Mouse (Mus musculus) thymus, adult 2 months (tissue): ENCODE data around the gene Rftn2. TPM values are rescaled to one million over a fixed set of nuclear protein-coding genes. Genes with fewer than 3 reads are reported as not detected.

Experiments
- DNase-seq: peaks from one replicate; pipeline ENCODE4 v3.0.0; 2021
- H3K27ac ChIP-seq: fragments of 200-500 bp; 2 replicates; pipeline ENCODE4 v1.5.1; 2012; ENCODE audit warnings: low read length, control low read depth; ENCODE audit not compliant: control insufficient read depth, insufficient read depth
- H3K27me3 ChIP-seq: fragments of 200-500 bp; 2 replicates; pipeline ENCODE4 v1.6.1; 2012; ENCODE audit warnings: mild to moderate bottlenecking, low read length, moderate library complexity, mixed read lengths; ENCODE audit not compliant: control insufficient read depth, insufficient read depth
- H3K36me3 ChIP-seq: fragments of 200-500 bp; 2 replicates; pipeline ENCODE4 v1.6.1; 2012; ENCODE audit warnings: mild to moderate bottlenecking, low read length, moderate library complexity; ENCODE audit not compliant: control insufficient read depth, insufficient read depth
- H3K4me1 ChIP-seq: fragments of 200-500 bp; replicated peaks from 2 replicates; pipeline ENCODE4 v1.6.1; 2012; ENCODE audit warnings: low read length; ENCODE audit not compliant: control insufficient read depth, insufficient read depth
- H3K4me3 ChIP-seq: fragments of 200-500 bp; 2 replicates; pipeline ENCODE4 v1.5.1; 2012; ENCODE audit warnings: mild to moderate bottlenecking, low read length, control low read depth, moderate library complexity; ENCODE audit not compliant: control insufficient read depth, insufficient read depth
- CTCF ChIP-seq: fragments of 200-500 bp; IDR thresholded peaks from 2 replicates; pipeline ENCODE4 v1.5.1; 2012; ENCODE audit warnings: mild to moderate bottlenecking, control low read depth, low read length, moderate library complexity, borderline replicate concordance; ENCODE audit not compliant: control insufficient read depth, poor library complexity, insufficient read depth; ENCODE audit errors: extremely low read depth
- POLR2A ChIP-seq: fragments of 200-500 bp; IDR thresholded peaks from 2 replicates; pipeline ENCODE4 v1.6.1; 2012; ENCODE audit warnings: mild to moderate bottlenecking, low read length, control low read depth, moderate library complexity; ENCODE audit not compliant: control insufficient read depth, poor library complexity, insufficient read depth; ENCODE audit errors: extremely low read depth
- WGBS: fragments of 180-500 bp; shearing (Covaris S2); methylation state at CpG from one replicate; pipeline ENCODE4 v1.1.7; 2018; 5-methylcytosine and 5-hydroxymethylcytosine counted together
- polyA plus RNA-seq: library from polyadenylated mRNA; depleted of rRNA; stranded (reverse); fragments of >200 nt; gene quantifications from 2 replicates; pipeline ENCODE4 v1.2.3, GENCODE M21; 2012

Rftn2 gene
- polyA plus RNA-seq, 1 experiment: 0.55 TPM

- WGBS: 80% methylated on average over 18 of the region's 18 CpGs
- no peak for DNase-seq
- no peak overlapping the region for H3K27ac ChIP-seq
Observed at GRCm38 (mm10) chr1:55201850-55202752, 24.5 kb downstream of the Rftn2 start.

GRCm38 (mm10) chr1:55198719-55199118 is 27.9 kb downstream of the Rftn2 start:
- DNase-seq: no peak
- TF ChIP-seq POLR2A (no peak), CTCF (no peak)
- 72% methylated on average over 3 of the region's 3 CpGs for WGBS
- H3K27ac ChIP-seq: no peak overlapping the region
- no peaks in the 10 kb centered on the region for H3K27me3 ChIP-seq
- H3K36me3 ChIP-seq: no peaks in the 10 kb centered on the region
- peaks cover 15% of the 10 kb centered on the region for H3K4me1 ChIP-seq
- H3K4me3 ChIP-seq: no peak overlapping the region

More at GRCm38 (mm10) chr1:55201850-55202752, 24.5 kb downstream of the Rftn2 start:
- H3K4me3 ChIP-seq: no peak overlapping the region
- TF ChIP-seq CTCF (no peak), POLR2A (no peak)
- H3K36me3 ChIP-seq: no peaks in the 10 kb centered on the region
- peaks cover 6% of the 10 kb centered on the region; the same call in 1 of the 2 replicates for H3K4me1 ChIP-seq
- H3K27me3 ChIP-seq: no peaks in the 10 kb centered on the region

GRCm38 (mm10) chr1:55196327-55197003 is 30.1 kb downstream of the Rftn2 start:
- Histone ChIP-seq H3K4me1 (peaks cover 15% of the 10 kb centered on the region), H3K27me3 (no peaks in the 10 kb centered on the region), H3K27ac (no peak overlapping the region), H3K36me3 (no peaks in the 10 kb centered on the region), H3K4me3 (no peak overlapping the region)
- DNase-seq: peak; percentile 26
- WGBS: 45% methylated on average over 6 of the region's 6 CpGs
- TF ChIP-seq POLR2A (no peak), CTCF (no peak)

GRCm38 (mm10) chr1:55195021-55195420 is 31.6 kb downstream of the Rftn2 start:
- no peak for DNase-seq
- no peaks in the 10 kb centered on the region for H3K36me3 ChIP-seq
- TF ChIP-seq CTCF (no peak), POLR2A (no peak)
- peaks cover 15% of the 10 kb centered on the region for H3K4me1 ChIP-seq
- no peaks in the 10 kb centered on the region for H3K27me3 ChIP-seq
- 86% methylated on average over 4 of the region's 4 CpGs for WGBS
- no peak overlapping the region for H3K27ac ChIP-seq
- no peak overlapping the region for H3K4me3 ChIP-seq

GRCm38 (mm10) chr1:55194064-55194915 is 32.3 kb downstream of the Rftn2 start:
- 97% methylated on average over 19 of the region's 19 CpGs for WGBS
- no peaks in the 10 kb centered on the region for H3K36me3 ChIP-seq
- H3K27me3 ChIP-seq: no peaks in the 10 kb centered on the region
- TF ChIP-seq CTCF (no peak), POLR2A (no peak)
- no peak for DNase-seq
- peaks cover 15% of the 10 kb centered on the region for H3K4me1 ChIP-seq
- no peak overlapping the region for H3K27ac ChIP-seq
- no peak overlapping the region for H3K4me3 ChIP-seq

GRCm38 (mm10) chr1:55193316-55193715 is 33.3 kb downstream of the Rftn2 start:
- no peak overlapping the region for H3K27ac ChIP-seq
- no peak for DNase-seq
- no peaks in the 10 kb centered on the region for H3K36me3 ChIP-seq
- 95% methylated on average over 2 of the region's 2 CpGs for WGBS
- peaks cover 9% of the 10 kb centered on the region for H3K4me1 ChIP-seq
- no peak overlapping the region for H3K4me3 ChIP-seq
- TF ChIP-seq POLR2A (no peak), CTCF (no peak)
- H3K27me3 ChIP-seq: no peaks in the 10 kb centered on the region
